Mouse (Mus musculus) left cerebral cortex, adult 11 months (tissue): ENCODE data around the gene Syne3.
A peak's percentile ranks its signal among the peaks of the same experiment; 100 is the strongest.

ENCODE experiments used
- DNase-seq: peaks from one replicate; pipeline ENCODE4 v3.0.0; 2022; ENCODE audit warnings: low spot score

Gene Syne3

GRCm38 (mm10) chr12:104969177-104969576, 40.4 kb downstream of the Syne3 start:
- no peak for DNase-seq

GRCm38 (mm10) chr12:104964953-104965911, 44.4 kb downstream of the Syne3 start:
- no peak for DNase-seq

- DNase-seq, result no peak
Observed at GRCm38 (mm10) chr12:104960421-104960820, 49.2 kb downstream of the Syne3 start.

DNA sequence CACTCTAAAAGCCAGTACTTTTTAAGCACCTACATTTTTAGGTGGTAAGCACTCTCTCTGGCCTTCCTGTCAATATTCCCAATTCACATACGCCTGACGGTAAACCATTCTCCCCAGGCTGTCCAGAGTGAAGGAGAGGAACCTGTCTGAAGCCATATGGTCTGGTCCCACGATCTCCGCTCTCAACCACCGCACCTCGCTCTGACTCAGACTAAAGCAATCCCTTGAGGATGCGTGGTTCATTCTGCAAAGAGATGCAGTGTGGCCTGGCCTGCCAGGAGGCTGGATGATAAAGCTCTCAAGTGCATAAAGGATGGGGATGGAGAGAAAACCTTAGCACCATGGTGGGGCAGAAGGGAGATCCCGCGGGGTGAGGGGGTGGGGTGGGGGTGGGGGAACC, 49.6 kb downstream of the Syne3 start:
- DNase-seq, result no peak

- DNase-seq, result no peak
Observed at GRCm38 (mm10) chr12:104958263-104958662, 51.3 kb downstream of the Syne3 start.

GRCm38 (mm10) chr12:104957165-104957564, 52.4 kb downstream of the Syne3 start:
- no peak for DNase-seq

GRCm38 (mm10) chr12:104956406-104956805, 53.2 kb downstream of the Syne3 start:
- DNase-seq, result no peak

GRCm38 (mm10) chr12:104955003-104955800, 54.4 kb downstream of the Syne3 start:
- DNase-seq, result no peak

DNA sequence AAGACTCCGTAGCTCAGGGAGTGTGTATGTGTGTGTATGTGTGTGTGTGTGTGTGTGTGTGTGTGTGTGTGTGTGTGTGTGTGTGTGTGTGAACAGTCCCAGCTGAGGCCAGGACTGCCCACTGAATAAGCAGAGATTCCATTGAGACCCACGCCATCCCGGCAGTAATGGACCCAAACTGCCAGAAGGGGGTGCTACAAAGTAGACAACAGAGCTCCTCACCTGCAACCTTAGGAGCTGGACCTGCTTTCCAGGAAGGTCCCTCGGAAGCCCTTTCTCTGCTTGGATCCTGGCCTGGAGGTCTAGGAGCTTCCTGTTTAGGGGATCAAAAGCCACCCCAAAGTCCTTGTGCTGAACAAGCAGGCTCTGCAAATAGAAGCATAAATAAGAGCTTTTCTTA, 55.7 kb downstream of the Syne3 start:
- no peak for DNase-seq

DNA sequence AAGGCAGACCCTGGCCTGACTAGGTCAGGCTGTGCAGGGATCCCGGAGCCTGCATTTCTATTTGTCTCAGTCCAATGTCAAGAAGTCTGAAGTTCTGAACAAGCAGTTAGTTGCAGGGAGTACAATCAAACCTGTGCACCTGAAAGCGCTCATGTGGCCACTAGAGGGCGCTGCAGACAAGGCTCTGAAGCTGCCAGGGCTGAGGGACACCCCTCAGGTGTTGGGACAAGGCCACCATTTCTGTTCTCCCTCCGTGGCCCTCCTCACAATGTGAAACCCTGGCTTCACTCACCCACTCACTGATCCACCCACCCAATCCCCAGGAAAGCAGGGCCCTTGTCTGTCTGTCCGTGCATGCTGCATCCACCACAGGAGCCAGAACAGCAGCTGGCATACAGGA, 57.2 kb downstream of the Syne3 start:
- no peak for DNase-seq

- no peak for DNase-seq
Observed at GRCm38 (mm10) chr12:104947911-104948310, 61.7 kb downstream of the Syne3 start.

DNA sequence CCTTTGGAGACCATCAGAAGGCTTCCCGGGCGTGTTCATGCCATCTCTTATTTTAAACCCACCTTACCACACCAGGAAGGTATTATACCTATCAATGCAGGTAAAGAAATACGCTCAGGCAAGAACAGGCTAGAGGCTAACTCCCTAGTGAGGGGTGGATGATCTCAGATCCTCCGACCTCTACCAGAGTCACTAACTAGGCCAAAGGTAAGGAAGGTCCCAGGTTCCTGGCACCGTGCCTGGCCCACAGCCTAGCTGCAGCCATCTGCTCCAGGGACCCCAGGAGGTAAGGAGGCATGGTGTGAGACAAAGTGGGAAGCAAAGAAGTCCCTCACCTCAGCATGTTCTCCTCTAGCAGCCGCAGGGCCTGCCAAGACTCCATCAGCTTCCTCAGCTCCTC, 63.4 kb downstream of the Syne3 start:
- no peak for DNase-seq

DNA sequence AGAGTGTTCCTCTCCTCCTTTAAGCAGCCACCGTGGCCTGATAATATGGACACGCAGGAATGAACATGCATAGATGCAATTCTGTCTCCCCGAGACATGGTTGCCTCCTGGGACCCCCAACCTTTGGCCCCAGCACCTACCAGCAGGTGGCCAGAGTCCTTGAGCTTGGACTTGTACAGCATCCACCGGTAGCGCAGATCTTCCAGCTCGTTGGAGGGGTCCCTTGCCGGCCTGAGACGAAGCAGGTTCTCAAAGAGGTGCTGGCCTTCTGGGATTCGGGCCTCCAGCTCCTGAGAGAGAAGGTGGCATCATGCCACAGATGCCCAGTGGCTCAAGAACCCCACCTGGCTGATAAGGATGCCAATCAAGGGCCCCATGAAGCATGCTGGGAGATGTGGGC, 69.1 kb downstream of the Syne3 start:
- DNase-seq, result no peak

GRCm38 (mm10) chr12:104940027-104940386, 69.6 kb downstream of the Syne3 start:
- no peak for DNase-seq

DNA sequence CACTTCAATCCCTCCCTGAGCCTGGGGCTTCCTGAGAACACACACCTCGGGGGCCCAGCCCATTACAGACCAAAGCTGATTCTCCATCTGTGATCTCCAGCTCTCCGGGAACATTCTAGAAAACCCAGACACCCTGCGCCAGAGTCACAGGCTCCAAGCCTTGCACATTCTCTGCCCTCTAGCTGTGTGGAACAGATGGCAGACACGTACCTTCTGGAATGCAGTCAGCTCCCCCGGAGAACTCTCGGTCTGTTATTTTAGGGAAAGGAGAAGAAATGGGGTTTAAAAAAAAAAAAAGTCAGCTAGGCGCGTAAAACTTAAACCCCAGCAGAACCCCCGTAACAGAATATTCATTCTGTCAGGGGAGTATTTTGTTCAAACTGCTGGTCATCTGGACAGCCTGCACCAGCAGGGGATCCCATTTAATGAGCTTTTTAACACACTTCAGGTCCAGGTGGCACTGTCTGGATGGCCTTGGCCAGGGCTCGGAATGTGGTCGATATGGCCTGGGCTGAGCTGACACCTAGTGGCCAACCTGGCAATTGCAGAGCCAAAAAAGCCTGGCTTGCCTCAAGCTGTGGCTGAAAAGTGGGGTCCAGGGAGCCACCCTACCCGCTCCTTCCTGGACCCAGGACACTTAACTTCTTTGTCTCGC, 70.1 kb downstream of the Syne3 start:
- DNase-seq, result peak; percentile 65

DNA sequence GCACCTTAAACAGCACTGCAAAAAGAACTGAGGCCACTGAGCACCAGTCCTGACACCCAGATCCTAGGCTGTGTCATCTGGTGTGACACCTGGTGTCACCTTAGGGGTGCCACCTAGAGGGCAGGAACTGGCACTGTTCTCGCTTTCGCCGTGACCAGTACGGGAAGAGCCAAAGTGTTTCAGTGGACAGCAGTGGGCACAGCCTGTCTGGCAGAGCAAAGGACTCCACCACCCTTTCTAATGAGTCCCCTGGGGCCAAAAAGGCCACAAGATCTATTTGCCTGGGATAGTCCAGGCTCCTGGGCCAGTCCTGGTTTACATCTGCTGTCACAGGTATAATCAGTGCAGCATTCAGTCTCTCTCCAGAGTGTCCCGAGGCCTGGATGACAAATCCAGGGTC, 70.7 kb downstream of the Syne3 start:
- no peak for DNase-seq

DNA sequence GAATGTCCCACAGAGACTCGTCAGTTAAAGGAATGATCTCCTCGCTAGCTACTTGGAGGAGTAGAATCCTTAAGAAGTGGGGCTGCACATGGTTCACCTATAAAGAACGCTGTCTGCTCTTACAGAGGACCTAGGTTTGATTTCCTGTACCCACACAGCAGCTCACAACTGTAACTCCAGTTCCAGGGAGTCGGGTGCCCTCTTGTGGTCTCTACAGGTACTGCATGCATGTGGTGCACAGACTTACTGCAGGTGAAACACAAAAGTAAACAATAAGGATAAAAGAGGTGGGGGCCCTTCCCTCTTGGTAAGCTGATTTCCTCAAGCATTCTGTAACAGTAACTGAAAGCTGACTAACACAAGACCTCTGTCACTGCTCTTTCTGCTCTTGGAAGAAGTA, 73.4 kb downstream of the Syne3 start:
- no peak for DNase-seq

DNA sequence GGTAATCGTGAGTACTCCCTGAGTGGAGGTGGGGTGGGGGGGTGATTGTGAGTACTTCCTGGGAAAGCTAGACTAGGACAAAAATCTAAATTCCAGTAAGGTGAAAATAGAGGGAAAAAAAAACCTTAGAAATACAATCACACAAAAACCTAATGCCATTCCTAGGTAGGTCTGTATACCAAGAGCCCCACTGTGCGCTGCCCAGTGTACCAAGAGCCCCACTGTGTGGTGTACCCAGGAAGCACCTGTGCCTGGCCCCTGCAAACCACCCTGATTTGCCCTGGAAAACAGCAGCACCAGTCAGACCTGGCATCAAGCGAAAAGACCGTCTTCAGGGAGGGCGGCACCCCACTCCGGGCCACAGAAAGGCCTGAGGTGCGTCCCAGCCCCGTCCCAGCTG, 74.5 kb downstream of the Syne3 start:
- DNase-seq, result no peak

DNA sequence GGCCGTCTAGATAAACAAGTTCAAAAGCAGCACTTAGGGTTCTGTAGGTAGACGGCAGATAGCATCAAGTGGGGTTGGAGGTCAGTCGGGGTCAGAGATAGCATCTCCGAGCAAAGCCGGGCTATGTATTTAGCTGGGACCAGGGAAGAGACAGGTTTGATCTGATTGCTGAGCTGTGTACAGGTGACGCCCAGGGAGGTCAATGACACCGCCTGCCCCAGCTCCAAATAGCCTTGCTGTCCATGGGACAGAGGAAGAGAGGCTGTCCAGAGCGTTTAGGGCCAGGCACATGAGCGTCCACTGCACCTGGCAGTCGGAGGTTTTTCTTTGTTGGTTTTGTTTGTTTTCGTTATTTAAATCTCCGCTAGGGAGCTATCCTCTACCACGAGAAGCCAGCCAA, 75.8 kb downstream of the Syne3 start:
- DNase-seq, result no peak

DNA sequence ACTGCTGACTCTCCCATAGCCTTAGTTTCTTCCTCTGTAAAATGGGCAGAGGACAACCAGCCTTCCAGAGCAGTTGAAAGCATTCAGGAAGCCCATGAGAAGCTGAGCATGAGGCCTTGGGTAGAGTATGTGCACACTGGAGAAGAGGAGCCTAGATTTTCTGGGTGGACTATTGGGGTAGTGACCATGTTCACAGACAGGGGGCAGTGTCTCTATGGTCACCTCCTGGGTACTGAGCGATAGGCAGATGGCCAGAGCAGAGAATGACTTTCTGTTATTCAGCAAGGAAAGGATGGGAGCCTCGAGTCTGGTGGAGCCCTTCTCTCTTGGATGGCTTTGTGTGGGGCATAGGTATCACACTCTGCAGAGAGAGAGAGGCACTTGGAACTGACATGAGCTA, 76.4 kb downstream of the Syne3 start:
- no peak for DNase-seq

DNA sequence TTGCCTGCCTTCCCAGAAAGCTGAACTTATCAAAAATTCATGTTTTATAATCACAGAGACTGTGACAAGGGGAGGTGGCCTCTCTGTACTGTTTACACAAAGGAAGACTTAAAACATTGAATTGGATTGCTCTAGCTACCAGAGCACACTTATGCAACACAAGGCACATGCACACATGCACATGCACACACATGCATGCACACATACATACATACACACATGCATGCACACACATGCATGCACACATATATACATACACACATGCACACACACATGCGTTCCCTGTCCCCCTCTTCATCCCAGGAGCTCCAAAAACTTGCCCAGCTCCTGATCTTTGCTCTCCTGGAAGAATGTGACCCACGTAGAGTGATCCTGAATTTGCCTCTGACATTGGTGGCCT, 83.8 kb downstream of the Syne3 start:
- no peak for DNase-seq

DNA sequence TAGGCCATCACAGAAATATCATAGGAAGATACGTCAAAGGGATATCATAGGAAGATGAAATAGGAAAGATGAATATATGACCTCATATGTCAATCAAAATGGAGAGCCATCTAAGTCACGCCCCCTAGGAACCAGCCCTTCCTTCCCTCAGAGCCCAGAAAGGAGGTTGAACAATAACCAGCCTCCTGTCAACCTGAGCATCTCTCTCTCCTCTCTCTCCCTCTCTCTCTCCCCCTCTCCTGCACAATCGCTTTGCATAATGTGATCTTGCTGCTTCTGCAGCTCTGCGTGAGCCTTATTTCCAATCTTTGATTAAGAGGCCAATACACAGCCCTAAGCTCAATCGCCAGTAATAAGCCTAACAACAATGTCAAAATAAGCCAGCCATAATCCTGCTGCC, 84.6 kb downstream of the Syne3 start:
- DNase-seq, result no peak

DNA sequence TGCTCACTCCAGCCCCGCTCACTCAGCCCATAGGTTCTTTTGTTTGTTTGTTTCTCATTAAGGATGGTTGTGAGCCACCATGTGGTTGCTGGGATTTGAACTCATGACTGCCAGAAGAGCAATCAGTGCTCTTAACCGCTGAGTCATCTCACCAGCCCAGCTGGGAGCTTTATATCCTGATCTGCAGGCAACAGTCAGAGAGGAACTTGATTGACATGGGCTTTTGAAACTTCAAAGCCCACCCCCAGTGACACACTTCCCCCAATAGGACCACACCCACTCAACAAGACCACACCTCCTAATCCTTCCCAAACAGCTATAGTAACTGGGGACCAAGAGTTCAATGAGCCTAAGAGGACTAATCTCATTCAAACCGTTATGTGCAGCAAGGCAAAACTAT, 85.1 kb downstream of the Syne3 start:
- DNase-seq, result no peak
